Mouse (Mus musculus): ENCODE results near the gene Maz. TPM values are rescaled to one million over a fixed set of nuclear protein-coding genes. Genes with fewer than 3 reads are reported as not detected.

The Maz gene
- polyA plus RNA-seq, 1 experiment from 2014 or later: 68.3 TPM

GRCm38 (mm10) chr7:127004122-127004875 is 22.5 kb downstream of the Maz start:
- no peak for DNase-seq
- 91% methylated on average over 4 of the region's 4 CpGs for WGBS
- no peak for ATAC-seq (ENCODE audit: low FRiP score, low TSS enrichment)

GRCm38 (mm10) chr7:127003620-127004019 is 23.2 kb downstream of the Maz start:
- Histone ChIP-seq H3K27me3 (ENCODE audit: control insufficient read depth, insufficient read depth, low read length) (no peaks in the 10 kb centered on the region), H3K36me3 (ENCODE audit: control insufficient read depth, insufficient read depth, low read length) (no peaks in the 10 kb centered on the region), H3K4me2 (ENCODE audit: low read length) (no peak overlapping the region), H3K9ac (replicated peaks; ENCODE audit: low read length) (no peak overlapping the region), H3K27ac (replicated peaks; ENCODE audit: low read depth, low read length) (no peak overlapping the region), H3K9me3 (ENCODE audit: control insufficient read depth, low read length) (no peaks in the 10 kb centered on the region), H3K4me1 (ENCODE audit: control insufficient read depth, insufficient read depth, low read length) (no peaks in the 10 kb centered on the region), H3K4me3 (replicated peaks; ENCODE audit: low read depth, low read length) (no peak overlapping the region)
- ATAC-seq (ENCODE audit: low FRiP score, low TSS enrichment) (no peak), DNase-seq (no peak)
- 93% methylated on average over 5 of the region's 5 CpGs for WGBS

More at GRCm38 (mm10) chr7:127004122-127004875, 22.5 kb downstream of the Maz start:
- Histone ChIP-seq H3K4me2 (ENCODE audit: low read length) (no peak overlapping the region), H3K4me1 (ENCODE audit: control insufficient read depth, insufficient read depth, low read length) (no peaks in the 10 kb centered on the region), H3K9ac (replicated peaks; ENCODE audit: low read length) (no peak overlapping the region), H3K27ac (replicated peaks; ENCODE audit: low read depth, low read length) (no peak overlapping the region), H3K4me3 (replicated peaks; ENCODE audit: low read depth, low read length) (no peak overlapping the region), H3K36me3 (ENCODE audit: control insufficient read depth, insufficient read depth, low read length) (no peaks in the 10 kb centered on the region), H3K27me3 (ENCODE audit: control insufficient read depth, insufficient read depth, low read length) (no peaks in the 10 kb centered on the region), H3K9me3 (ENCODE audit: control insufficient read depth, low read length) (no peaks in the 10 kb centered on the region)

GRCm38 (mm10) chr7:126999568-126999967 is 27.3 kb downstream of the Maz start:
- H3K9me3 ChIP-seq (ENCODE audit: control insufficient read depth, low read length): no peaks in the 10 kb centered on the region
- 87% methylated on average over 10 of the region's 10 CpGs for WGBS
- H3K4me1 ChIP-seq (ENCODE audit: control insufficient read depth, insufficient read depth, low read length): no peaks in the 10 kb centered on the region
- H3K4me3 ChIP-seq (replicated peaks; ENCODE audit: low read depth, low read length): no peak overlapping the region
- no peaks in the 10 kb centered on the region for H3K36me3 ChIP-seq (ENCODE audit: control insufficient read depth, insufficient read depth, low read length)
- no peak for DNase-seq
- H3K9ac ChIP-seq (replicated peaks; ENCODE audit: low read length): no peak overlapping the region
- no peak overlapping the region for H3K27ac ChIP-seq (replicated peaks; ENCODE audit: low read depth, low read length)
- no peak overlapping the region for H3K4me2 ChIP-seq (ENCODE audit: low read length)
- no peak for ATAC-seq (ENCODE audit: low FRiP score, low TSS enrichment)
- no peaks in the 10 kb centered on the region for H3K27me3 ChIP-seq (ENCODE audit: control insufficient read depth, insufficient read depth, low read length)

GRCm38 (mm10) chr7:126996449-126996848 is 30.4 kb downstream of the Maz start:
- Histone ChIP-seq H3K9me3 (ENCODE audit: control insufficient read depth, low read length) (no peaks in the 10 kb centered on the region), H3K4me1 (ENCODE audit: control insufficient read depth, insufficient read depth, low read length) (no peaks in the 10 kb centered on the region), H3K9ac (replicated peaks; ENCODE audit: low read length) (no peak overlapping the region), H3K27me3 (ENCODE audit: control insufficient read depth, insufficient read depth, low read length) (no peaks in the 10 kb centered on the region), H3K4me2 (ENCODE audit: low read length) (no peak overlapping the region), H3K4me3 (replicated peaks; ENCODE audit: low read depth, low read length) (no peak overlapping the region), H3K36me3 (ENCODE audit: control insufficient read depth, insufficient read depth, low read length) (no peaks in the 10 kb centered on the region), H3K27ac (replicated peaks; ENCODE audit: low read depth, low read length) (no peak overlapping the region)
- DNase-seq (no peak), ATAC-seq (ENCODE audit: low FRiP score, low TSS enrichment) (no peak)
- 82% methylated on average over 4 of the region's 4 CpGs for WGBS

- Histone ChIP-seq H3K9me3 (ENCODE audit: control insufficient read depth, low read length) (no peaks in the 10 kb centered on the region), H3K36me3 (ENCODE audit: control insufficient read depth, insufficient read depth, low read length) (no peaks in the 10 kb centered on the region), H3K9ac (replicated peaks; ENCODE audit: low read length) (no peak overlapping the region), H3K4me2 (ENCODE audit: low read length) (no peak overlapping the region), H3K4me1 (ENCODE audit: control insufficient read depth, insufficient read depth, low read length) (no peaks in the 10 kb centered on the region), H3K27me3 (ENCODE audit: control insufficient read depth, insufficient read depth, low read length) (no peaks in the 10 kb centered on the region), H3K4me3 (replicated peaks; ENCODE audit: low read depth, low read length) (no peak overlapping the region), H3K27ac (replicated peaks; ENCODE audit: low read depth, low read length) (no peak overlapping the region)
- no peak for DNase-seq
- WGBS: 72% methylated on average over 8 of the region's 8 CpGs
- ATAC-seq (ENCODE audit: low FRiP score, low TSS enrichment): no peak
Observed at GRCm38 (mm10) chr7:126988816-126989215, 38.0 kb downstream of the Maz start.

- H3K9ac ChIP-seq (replicated peaks; ENCODE audit: low read length): no peak overlapping the region
- 51% methylated on average over 9 of the region's 9 CpGs for WGBS
Observed at GRCm38 (mm10) chr7:126986319-126986718, 40.5 kb downstream of the Maz start.

GRCm38 (mm10) chr7:126984667-126985444 is 42.0 kb downstream of the Maz start:
- H3K27me3 ChIP-seq (ENCODE audit: control insufficient read depth, insufficient read depth, low read length): no peaks in the 10 kb centered on the region
- no peak overlapping the region for H3K4me2 ChIP-seq (ENCODE audit: low read length)
- H3K27ac ChIP-seq (replicated peaks; ENCODE audit: low read depth, low read length): no peak overlapping the region
- H3K4me1 ChIP-seq (ENCODE audit: control insufficient read depth, insufficient read depth, low read length): no peaks in the 10 kb centered on the region
- no peaks in the 10 kb centered on the region for H3K9me3 ChIP-seq (ENCODE audit: control insufficient read depth, low read length)
- peaks cover 14% of the 10 kb centered on the region for H3K36me3 ChIP-seq (ENCODE audit: control insufficient read depth, insufficient read depth, low read length)
- no peak overlapping the region for H3K9ac ChIP-seq (replicated peaks; ENCODE audit: low read length)
- no peak overlapping the region for H3K4me3 ChIP-seq (replicated peaks; ENCODE audit: low read depth, low read length)
- DNase-seq (no peak), ATAC-seq (ENCODE audit: low FRiP score, low TSS enrichment) (no peak)
- WGBS: 66% methylated on average over 9 of the region's 10 CpGs

More at GRCm38 (mm10) chr7:126986319-126986718, 40.5 kb downstream of the Maz start:
- no peaks in the 10 kb centered on the region for H3K27me3 ChIP-seq (ENCODE audit: control insufficient read depth, insufficient read depth, low read length)
- H3K9me3 ChIP-seq (ENCODE audit: control insufficient read depth, low read length): no peaks in the 10 kb centered on the region
- no peak for ATAC-seq (ENCODE audit: low FRiP score, low TSS enrichment)
- 0 out of 2 replicates have a peak, but pooled peaks cover 3% of the 10 kb centered on the region for H3K36me3 ChIP-seq (ENCODE audit: control insufficient read depth, insufficient read depth, low read length)
- H3K4me2 ChIP-seq (ENCODE audit: low read length): no peak overlapping the region
- H3K27ac ChIP-seq (replicated peaks; ENCODE audit: low read depth, low read length): no peak overlapping the region
- DNase-seq: peak; percentile 45
- H3K4me1 ChIP-seq (ENCODE audit: control insufficient read depth, insufficient read depth, low read length): no peaks in the 10 kb centered on the region
- H3K4me3 ChIP-seq (replicated peaks; ENCODE audit: low read depth, low read length): no peak overlapping the region

GRCm38 (mm10) chr7:126983113-126983512 is 43.7 kb downstream of the Maz start:
- H3K4me2 ChIP-seq (ENCODE audit: low read length): no peak overlapping the region
- H3K27ac ChIP-seq (replicated peaks; ENCODE audit: low read depth, low read length): no peak overlapping the region
- ATAC-seq (ENCODE audit: low FRiP score, low TSS enrichment) (no peak), DNase-seq (no peak)
- H3K4me3 ChIP-seq (replicated peaks; ENCODE audit: low read depth, low read length): no peak overlapping the region
- H3K4me1 ChIP-seq (ENCODE audit: control insufficient read depth, insufficient read depth, low read length): no peaks in the 10 kb centered on the region
- WGBS: 84% methylated on average over 7 of the region's 7 CpGs
- peaks cover 32% of the 10 kb centered on the region for H3K36me3 ChIP-seq (ENCODE audit: control insufficient read depth, insufficient read depth, low read length)
- no peaks in the 10 kb centered on the region for H3K9me3 ChIP-seq (ENCODE audit: control insufficient read depth, low read length)
- no peaks in the 10 kb centered on the region for H3K27me3 ChIP-seq (ENCODE audit: control insufficient read depth, insufficient read depth, low read length)
- no peak overlapping the region for H3K9ac ChIP-seq (replicated peaks; ENCODE audit: low read length)
